Mouse (Mus musculus) urinary bladder, postnatal 25 days (tissue): Measurements from ENCODE around the gene Phf14.
A peak's percentile ranks its signal among the peaks of the same experiment; 100 is the strongest.
"Not testable (repeated sequence)": the region's sequence is repeated elsewhere in the genome, so short reads cannot be mapped to it uniquely, and the experiment has no call there.

ENCODE experiments used
- DNase-seq: peaks from one replicate; pipeline ENCODE4 v3.0.0; 2022; ENCODE audit warnings: low spot score

The Phf14 gene

DNA sequence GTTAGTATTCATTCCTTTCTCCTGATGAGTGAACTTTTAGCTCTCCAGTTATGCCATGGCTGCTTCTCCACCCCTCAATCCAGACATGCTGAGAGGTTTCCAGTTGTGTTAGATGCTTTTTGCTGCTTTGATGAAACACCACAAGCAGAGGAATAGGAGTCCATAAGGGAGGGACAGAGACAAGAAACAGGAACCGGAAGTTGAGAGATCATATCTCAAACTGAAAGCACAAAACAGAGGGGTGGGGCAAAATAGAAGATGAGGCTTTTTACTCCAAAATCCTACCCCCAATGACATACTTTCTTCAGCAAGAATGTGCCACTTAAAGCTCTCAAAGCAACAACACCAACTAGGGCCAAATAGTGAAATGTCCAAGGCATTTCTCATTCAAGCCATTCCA, 188.1 kb downstream of the Phf14 start:
- DNase-seq: no peak

- DNase-seq: no peak
Measured at GRCm38 (mm10) chr6:12097125-12097524, 189.5 kb downstream of the Phf14 start.

DNA sequence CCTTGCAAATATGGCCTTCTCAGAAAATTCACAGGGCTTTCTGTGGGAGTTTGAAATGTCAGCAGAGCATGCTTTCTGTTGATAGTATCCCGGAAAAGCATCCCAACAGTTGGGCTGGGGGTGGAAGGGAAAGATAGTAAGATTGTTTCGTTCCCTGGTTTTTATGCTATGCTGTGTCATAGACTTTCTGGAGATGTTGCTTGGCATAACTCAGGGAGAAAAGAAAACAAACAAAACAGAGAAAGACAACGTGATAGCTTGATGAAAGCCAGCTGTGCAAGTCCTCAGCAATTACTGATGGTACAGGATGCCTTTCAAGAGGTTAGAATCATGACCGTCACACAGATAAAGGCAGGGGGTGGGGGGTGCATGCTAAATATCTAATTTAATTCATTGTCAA, 197.5 kb downstream of the Phf14 start:
- DNase-seq: no peak

DNA sequence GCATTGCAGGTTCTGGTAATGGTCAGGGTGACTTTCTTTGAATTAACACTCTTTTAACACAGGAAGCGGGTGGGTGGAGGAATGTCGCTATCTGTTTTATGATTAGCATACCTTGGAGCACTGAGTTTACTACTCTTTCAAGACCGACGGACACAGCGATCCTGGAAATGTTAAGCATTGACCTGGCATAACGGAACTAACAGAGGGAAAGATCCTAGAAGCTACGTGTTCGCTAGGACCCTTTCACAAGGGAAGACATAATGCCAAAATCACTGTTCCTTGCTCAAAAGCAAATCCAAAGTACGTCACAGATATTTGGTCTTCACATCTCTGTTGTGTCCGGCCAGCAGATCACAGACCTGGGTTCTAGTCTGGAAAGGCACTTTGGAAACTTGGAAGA, 199.7 kb downstream of the Phf14 start:
- no peak for DNase-seq

DNA sequence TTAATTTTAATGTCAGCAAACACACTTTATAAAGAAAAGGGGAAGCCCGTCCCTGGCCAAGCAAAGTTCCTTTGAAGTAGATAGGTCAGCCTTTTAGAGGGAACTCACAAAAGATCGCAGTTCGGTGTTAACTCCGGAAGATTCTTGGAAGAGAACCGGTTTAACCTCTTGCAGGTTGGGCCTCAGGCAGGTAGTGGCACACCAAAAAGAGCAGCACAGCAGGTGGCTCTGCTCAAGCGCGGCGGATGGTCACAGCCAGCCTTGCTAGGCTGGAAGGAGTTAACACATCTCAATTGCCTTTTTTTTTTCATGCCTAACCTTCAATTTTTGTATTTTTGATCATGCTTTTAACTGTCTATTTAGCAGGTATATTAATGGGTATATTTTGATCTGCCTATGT, 200.2 kb downstream of the Phf14 start:
- no peak for DNase-seq

DNA sequence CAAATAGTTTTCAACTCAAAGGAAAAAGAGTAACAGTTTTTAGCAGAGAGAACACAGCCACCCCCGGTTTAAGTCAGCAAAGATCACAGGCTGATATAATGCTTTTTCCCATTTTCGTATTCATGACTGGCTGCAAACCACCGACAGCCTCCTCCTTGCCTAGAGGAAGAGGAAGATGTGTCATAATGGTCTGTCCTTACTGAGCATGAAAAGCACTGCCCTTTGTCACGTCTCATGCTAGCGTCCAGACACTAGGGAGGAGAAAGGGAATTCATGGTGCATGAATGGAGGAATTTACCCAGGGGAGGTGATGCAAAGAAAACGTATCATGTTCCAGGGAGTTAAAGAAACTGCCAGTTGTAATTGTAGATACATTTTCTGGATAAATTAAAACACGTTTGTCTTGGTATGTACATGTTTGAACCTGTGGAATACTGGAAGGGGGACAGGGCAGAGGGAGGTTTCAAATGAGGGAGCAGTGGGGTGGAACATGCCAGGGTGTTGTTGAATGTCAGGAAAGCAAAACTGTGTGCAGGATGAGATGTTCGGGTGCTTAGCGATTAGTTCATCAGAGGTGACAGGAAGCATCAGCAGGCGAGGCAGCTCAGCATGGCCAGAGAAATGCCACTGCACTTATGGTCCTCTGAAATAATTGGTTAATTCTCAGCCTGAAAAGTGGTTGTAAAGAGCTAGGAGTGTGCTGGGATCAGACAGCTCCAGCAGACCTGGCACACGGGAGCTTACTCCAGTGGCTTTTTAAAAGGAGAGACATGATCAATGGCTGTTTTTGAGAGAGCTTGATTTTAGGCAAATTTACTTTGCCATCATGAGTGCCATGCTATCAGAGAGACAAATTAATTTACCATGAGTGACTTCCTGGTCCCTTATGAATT, 209.6 kb downstream of the Phf14 start:
- no peak for DNase-seq

- DNase-seq: no peak
Measured at GRCm38 (mm10) chr6:12117819-12118570, 210.4 kb downstream of the Phf14 start.

DNA sequence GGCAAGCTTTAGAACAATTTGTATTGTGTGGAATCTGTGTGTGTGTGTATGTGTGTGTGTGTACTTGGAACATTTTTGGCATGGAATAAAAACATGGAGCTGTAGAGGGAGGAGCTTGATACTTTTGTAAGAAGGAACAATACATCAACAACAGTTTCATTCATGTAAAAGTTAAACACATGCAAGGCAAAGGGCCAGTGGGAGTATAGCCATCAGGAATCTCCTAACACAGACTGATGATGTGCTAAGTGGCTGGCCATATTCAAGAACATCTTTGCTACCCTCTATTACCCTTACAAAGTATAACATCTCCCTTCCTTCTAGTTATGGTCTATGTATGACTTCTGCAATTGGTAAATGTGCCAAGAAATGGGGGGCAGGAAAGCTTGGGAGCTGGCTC, 215.2 kb downstream of the Phf14 start:
- DNase-seq: no peak

DNA sequence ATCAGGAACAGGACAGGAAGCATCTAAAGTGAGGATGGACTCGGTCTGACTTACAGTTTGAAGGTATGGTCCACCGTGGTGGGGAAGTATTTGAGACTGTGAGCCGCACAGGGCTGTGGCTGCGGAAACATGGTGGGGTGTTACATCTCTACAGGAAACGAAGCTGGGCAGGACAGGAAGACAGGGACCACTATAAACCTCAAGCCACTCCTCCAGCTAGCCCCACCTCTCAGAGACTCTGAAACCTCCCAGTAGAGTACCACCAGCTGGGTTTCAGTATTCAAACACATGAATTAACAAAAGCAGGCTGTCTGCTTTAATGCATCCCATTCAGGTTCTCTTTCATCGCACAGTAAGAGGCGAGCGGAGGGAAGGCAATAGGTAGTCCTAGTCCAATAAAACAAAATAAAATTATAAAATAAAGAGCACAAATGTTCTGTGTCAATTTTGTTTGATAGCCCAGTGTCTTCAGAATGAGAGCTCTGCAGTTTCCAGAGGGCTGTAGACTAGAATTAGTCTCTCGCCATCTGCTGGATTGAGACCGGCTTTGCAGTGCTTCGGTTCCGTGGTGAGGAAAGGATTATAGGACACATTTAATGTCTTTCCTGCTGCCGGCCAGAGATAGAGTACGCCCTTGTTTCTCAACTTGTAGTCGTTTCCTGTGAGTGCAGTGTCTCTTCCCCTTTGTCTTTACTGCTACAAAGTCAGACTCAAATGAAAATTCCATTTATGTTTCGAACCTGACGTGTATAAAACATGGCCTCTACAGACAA, 217.6 kb downstream of the Phf14 start:
- DNase-seq: peak; percentile 15

GRCm38 (mm10) chr6:12126601-12127000, 219.0 kb downstream of the Phf14 start:
- not testable (repeated sequence) for DNase-seq

DNA sequence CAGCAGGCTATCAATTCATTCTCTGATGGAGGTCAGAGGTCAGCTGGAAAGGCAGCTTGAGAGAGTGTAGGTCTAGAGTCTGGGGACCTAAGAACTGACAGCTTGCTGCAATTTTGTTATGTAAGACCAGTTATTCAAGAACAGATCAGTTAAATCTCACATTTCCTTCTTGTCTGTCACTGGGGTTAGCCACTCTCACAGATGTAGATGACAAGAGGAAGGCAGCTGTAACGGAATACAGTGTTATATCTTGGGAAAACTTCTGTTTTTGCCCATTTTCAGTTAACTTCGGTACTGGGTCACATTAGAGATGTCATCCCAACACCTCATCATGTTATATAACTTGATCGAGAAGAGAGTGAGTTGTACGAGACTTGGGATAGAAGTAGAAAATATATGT, 219.7 kb downstream of the Phf14 start:
- no peak for DNase-seq
